Mouse (Mus musculus) spleen, adult 18-20 months (tissue): ENCODE measurements around the gene Negr1.

Source experiments
- DNase-seq, 2 experiments: peaks; one replicate each; pipeline ENCODE4 v3.0.0; 2022; ENCODE audit warnings: mixed read lengths in 2 of 2

Gene Negr1

DNA sequence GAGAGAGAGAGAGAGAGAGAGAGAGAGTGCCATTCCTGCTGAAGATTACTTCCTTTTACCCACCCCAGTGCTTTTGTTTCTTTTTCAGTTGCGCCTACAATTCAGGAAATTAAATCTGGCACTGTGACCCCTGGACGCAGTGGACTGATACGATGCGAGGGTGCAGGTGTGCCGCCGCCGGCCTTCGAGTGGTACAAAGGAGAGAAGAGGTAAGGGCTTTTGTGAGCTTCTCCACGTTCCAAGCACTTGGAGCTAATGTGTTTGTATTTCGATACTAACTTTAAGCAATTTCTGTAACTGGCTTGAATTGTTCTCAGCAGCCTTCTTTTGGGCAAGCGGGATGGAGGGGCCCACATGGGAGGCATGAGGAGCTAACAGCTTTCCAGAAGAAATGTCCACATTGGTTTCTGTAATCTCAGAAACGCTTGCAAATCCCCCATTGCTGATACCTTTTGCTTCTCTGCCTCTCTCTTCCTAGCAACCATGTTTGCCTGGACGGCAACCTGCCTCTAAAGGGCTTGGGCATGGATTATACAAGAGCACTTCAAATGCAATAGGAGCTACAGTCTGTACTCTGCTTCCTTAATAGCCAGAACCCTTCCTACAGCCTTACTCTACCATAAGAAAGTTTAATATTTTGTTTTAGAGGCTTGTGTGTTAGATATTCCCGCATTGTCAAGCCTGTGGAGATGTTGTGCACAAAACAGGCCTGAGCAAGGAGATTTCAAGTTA lies 584.7 kb downstream of the Negr1 start:
- DNase-seq: no peak

GRCm38 (mm10) chr3:157154902-157155301 lies 593.3 kb downstream of the Negr1 start:
- DNase-seq: no peak

GRCm38 (mm10) chr3:157155513-157155912 lies 593.9 kb downstream of the Negr1 start:
- DNase-seq: no peak

- DNase-seq: no peak
Observed at GRCm38 (mm10) chr3:157164840-157165595, 603.4 kb downstream of the Negr1 start.

DNA sequence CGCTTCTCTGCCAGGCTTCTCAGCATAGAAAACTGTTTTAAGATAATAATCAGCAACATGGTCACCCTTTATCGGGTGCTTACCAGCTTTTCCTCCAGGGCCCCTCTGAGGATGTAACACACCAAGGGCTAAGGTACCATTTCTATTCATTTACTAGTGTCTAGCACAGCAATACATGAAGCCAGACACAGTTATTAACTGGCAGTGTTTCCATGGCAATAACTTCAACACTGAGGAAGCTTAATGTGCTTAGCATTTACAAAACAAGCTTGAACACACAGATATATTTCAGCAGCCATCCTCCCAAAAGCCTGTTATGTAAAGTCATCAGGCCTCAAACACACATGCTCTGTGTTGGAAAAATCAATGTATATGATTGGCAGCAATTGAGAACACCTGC lies 620.4 kb downstream of the Negr1 start:
- no peak for DNase-seq

GRCm38 (mm10) chr3:157188939-157189725 lies 627.5 kb downstream of the Negr1 start:
- DNase-seq: no peak

- no peak for DNase-seq
Observed at GRCm38 (mm10) chr3:157189834-157190233, 628.2 kb downstream of the Negr1 start.

GRCm38 (mm10) chr3:157190551-157190950 lies 629.0 kb downstream of the Negr1 start:
- DNase-seq: no peak

GRCm38 (mm10) chr3:157192021-157192420 lies 630.4 kb downstream of the Negr1 start:
- no peak for DNase-seq

DNA sequence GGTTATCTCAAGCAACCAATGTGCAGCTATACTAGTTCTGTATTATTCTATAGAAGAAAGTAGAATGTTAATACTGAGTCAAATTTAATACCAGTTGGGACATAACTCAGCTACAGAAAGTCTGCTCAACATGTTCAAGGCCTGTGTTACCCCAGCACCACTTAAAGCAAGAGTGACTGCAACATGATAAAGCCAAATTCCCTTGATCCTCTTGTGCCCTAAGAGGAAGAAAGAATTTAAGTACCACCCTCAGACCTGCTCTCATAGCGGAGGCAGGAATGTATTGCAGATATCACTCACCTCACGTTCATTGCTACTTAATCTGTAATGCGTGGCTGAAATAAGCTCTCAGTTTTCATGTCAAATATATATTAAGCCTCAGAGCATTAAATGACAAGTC lies 631.5 kb downstream of the Negr1 start:
- DNase-seq: no peak

DNA sequence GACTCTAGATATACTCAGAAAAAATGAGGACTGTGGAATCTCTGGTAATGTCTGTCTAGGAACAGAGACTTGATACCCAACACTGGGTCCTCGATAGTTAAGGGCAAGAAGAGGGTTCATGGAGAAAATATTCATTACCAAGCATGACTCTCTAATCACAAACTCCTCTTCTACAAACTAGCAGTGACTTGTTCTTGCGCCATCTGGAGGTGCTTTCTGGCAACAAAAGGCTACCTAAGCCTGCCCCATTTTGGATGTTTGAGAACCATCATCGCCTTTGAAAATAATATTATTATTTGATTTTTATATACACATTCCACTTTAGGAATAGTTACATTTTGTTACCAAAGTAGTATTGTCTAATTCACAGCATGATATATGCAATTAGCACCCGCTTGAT lies 637.1 kb downstream of the Negr1 start:
- no peak for DNase-seq

- DNase-seq: no peak
Observed at GRCm38 (mm10) chr3:157201726-157202125, 640.1 kb downstream of the Negr1 start.

- no peak for DNase-seq
Observed at GRCm38 (mm10) chr3:157203573-157203972, 642.0 kb downstream of the Negr1 start.

GRCm38 (mm10) chr3:157206752-157207151 lies 645.2 kb downstream of the Negr1 start:
- DNase-seq: no peak

GRCm38 (mm10) chr3:157208966-157209365 lies 647.4 kb downstream of the Negr1 start:
- DNase-seq: no peak

DNA sequence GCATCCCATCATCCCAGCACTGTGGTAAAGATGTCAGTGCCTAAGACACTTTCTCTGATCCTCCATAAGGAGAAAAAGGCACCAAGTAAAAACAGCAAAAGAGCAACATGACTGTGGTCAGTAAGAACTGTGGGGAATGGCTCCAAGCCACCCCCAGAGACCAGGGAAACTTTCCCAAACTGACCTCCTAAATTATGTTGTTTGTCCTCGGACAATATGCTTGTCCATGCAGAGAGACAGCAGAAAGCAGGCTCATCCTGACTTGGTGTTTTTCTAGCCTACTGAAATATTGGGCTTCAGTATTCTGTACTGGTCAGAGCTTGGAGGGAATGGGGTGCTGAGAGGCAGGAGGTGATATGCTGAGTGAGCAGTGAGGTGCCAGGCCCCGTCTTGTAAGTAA lies 647.8 kb downstream of the Negr1 start:
- no peak for DNase-seq

GRCm38 (mm10) chr3:157215937-157216719 lies 654.5 kb downstream of the Negr1 start:
- no peak for DNase-seq

GRCm38 (mm10) chr3:157217794-157218193 lies 656.2 kb downstream of the Negr1 start:
- DNase-seq: no peak

- no peak for DNase-seq
Observed at GRCm38 (mm10) chr3:157224920-157225319, 663.3 kb downstream of the Negr1 start.

DNA sequence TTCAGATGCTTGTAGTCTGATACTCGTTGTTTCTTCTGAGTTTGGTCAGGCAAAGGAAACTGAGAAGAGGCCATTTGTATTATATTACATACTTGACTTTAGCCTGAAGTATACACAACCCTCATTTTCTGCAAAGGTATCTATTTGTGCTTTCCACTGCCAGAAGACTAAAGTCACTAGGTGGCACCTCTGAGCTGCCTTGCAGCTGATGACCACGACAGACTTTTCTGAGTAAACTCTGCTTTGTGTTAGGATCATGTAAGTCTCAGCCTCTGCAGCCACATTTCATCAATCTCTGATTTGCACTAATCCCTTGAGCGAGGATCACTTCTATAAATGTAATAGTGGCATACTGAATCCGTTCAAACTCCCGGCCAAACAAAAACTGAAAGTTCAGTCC lies 671.1 kb downstream of the Negr1 start:
- DNase-seq: no peak

- no peak for DNase-seq
Observed at GRCm38 (mm10) chr3:157240240-157240639, 678.6 kb downstream of the Negr1 start.

DNA sequence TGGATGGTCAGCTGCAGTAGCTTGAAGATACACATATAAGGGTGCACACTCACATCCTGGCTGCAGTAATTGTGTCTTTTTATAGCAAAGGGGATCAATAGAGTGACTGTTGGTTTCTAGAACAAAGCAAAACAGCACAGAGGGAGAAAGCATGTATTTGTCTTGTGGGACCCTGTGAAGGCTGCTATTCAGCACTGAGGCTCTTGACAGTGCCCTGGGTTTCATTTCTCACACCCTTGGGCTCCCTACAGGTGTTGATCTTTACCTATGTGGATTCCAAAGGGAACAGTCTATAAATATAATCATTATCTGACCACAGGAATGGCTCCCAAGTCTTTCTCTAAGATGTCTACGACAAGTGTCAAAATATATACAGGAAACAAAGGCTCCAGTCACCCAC lies 693.9 kb downstream of the Negr1 start:
- no peak for DNase-seq

- no peak for DNase-seq
Observed at GRCm38 (mm10) chr3:157255863-157256262, 694.3 kb downstream of the Negr1 start.
